Mouse (Mus musculus): ENCODE measurements around the gene Ccr3. TPM values are rescaled to one million over a fixed set of nuclear protein-coding genes. Genes with fewer than 3 reads are reported as not detected.

The Ccr3 gene
- polyA plus RNA-seq, 1 experiment from 2014 or later = not detected

- ATAC-seq = no peak
Observed at GRCm38 (mm10) chr9:123989671-123990070, 32.1 kb upstream of the Ccr3 start.

DNA sequence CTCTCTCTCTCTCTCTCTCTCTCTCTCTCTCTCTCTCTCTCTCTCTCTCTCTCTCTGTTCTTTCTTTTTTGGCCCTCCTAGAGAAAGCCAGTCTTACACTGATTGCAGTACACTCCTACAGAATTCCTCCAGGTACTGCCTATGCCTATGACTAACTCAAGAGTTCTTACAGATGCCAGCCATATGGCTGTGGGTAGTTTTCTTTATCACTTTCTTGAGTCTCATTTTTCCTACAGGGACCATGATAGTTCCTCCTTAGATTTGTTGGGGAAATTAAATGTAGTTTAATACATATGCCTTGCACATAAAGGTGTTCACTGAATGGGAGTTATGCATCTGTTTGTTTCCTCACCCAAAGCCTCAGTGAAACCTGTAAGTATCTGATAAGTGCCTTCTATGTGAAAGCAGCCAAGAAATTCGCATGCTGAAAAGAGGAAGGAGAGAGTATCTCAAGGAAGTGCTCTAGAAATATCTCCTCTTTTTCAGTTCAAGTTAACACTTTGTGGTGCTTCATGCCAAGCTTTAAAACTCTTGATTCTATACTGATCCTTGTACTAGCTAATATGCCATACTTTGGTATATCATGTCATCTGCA is 30.4 kb upstream of the Ccr3 start:
- Histone ChIP-seq H3K27me3 (replicated peaks; ENCODE audit: control insufficient read depth, insufficient read depth, low read length) (no peaks in the 10 kb centered on the region), H3K36me3 (ENCODE audit: control insufficient read depth, insufficient read depth, low read length) (no peaks in the 10 kb centered on the region), H3K4me3 (ENCODE audit: low read length) (no peak overlapping the region), H3K9me3 (ENCODE audit: control insufficient read depth, low read length) (no peaks in the 10 kb centered on the region), H3K4me2 (ENCODE audit: low read length) (no peak overlapping the region), H3K9ac (ENCODE audit: low read depth, low read length) (no peak overlapping the region), H3K27ac (ENCODE audit: low read depth, low read length) (no peak overlapping the region), H3K4me1 (ENCODE audit: control insufficient read depth, insufficient read depth, low read depth, low read length) (no peaks in the 10 kb centered on the region)
- no peak for ATAC-seq
- WGBS = 78% methylated on average over 1 of the region's 1 CpGs

More at GRCm38 (mm10) chr9:123989671-123990070, 32.1 kb upstream of the Ccr3 start:
- Histone ChIP-seq H3K4me3 (ENCODE audit: low read length) (no peak overlapping the region), H3K4me2 (ENCODE audit: low read length) (no peak overlapping the region), H3K4me1 (ENCODE audit: control insufficient read depth, insufficient read depth, low read depth, low read length) (no peaks in the 10 kb centered on the region), H3K36me3 (ENCODE audit: control insufficient read depth, insufficient read depth, low read length) (no peaks in the 10 kb centered on the region), H3K27me3 (replicated peaks; ENCODE audit: control insufficient read depth, insufficient read depth, low read length) (no peaks in the 10 kb centered on the region), H3K9ac (ENCODE audit: low read depth, low read length) (no peak overlapping the region), H3K27ac (ENCODE audit: low read depth, low read length) (no peak overlapping the region), H3K9me3 (ENCODE audit: control insufficient read depth, low read length) (no peaks in the 10 kb centered on the region)
- WGBS = 75% methylated on average over 3 of the region's 3 CpGs

GRCm38 (mm10) chr9:123997719-123998118 is 24.1 kb upstream of the Ccr3 start:
- Histone ChIP-seq H3K4me1 (ENCODE audit: control insufficient read depth, insufficient read depth, low read depth, low read length) (no peaks in the 10 kb centered on the region), H3K9ac (ENCODE audit: low read depth, low read length) (no peak overlapping the region), H3K27ac (ENCODE audit: low read depth, low read length) (no peak overlapping the region), H3K4me3 (ENCODE audit: low read length) (no peak overlapping the region), H3K9me3 (ENCODE audit: control insufficient read depth, low read length) (no peaks in the 10 kb centered on the region), H3K36me3 (ENCODE audit: control insufficient read depth, insufficient read depth, low read length) (no peaks in the 10 kb centered on the region), H3K27me3 (replicated peaks; ENCODE audit: control insufficient read depth, insufficient read depth, low read length) (no peaks in the 10 kb centered on the region), H3K4me2 (ENCODE audit: low read length) (no peak overlapping the region)
- no peak for ATAC-seq
- WGBS = 84% methylated on average over 3 of the region's 3 CpGs

GRCm38 (mm10) chr9:123999784-124000183 is 22.0 kb upstream of the Ccr3 start:
- no peak overlapping the region for H3K4me2 ChIP-seq (ENCODE audit: low read length)
- H3K36me3 ChIP-seq (ENCODE audit: control insufficient read depth, insufficient read depth, low read length) = no peaks in the 10 kb centered on the region
- WGBS = 93% methylated on average over 2 of the region's 2 CpGs
- no peak overlapping the region for H3K9ac ChIP-seq (ENCODE audit: low read depth, low read length)
- no peaks in the 10 kb centered on the region for H3K9me3 ChIP-seq (ENCODE audit: control insufficient read depth, low read length)
- no peak overlapping the region for H3K4me3 ChIP-seq (ENCODE audit: low read length)
- H3K27ac ChIP-seq (ENCODE audit: low read depth, low read length) = no peak overlapping the region
- H3K4me1 ChIP-seq (ENCODE audit: control insufficient read depth, insufficient read depth, low read depth, low read length) = no peaks in the 10 kb centered on the region
- ATAC-seq = no peak
- H3K27me3 ChIP-seq (replicated peaks; ENCODE audit: control insufficient read depth, insufficient read depth, low read length) = no peaks in the 10 kb centered on the region

GRCm38 (mm10) chr9:124012691-124013090 is 9.1 kb upstream of the Ccr3 start:
- no peaks in the 10 kb centered on the region for H3K36me3 ChIP-seq (ENCODE audit: control insufficient read depth, insufficient read depth, low read length)
- no peak for ATAC-seq
- no peaks in the 10 kb centered on the region for H3K27me3 ChIP-seq (replicated peaks; ENCODE audit: control insufficient read depth, insufficient read depth, low read length)
- H3K9me3 ChIP-seq (ENCODE audit: control insufficient read depth, low read length) = no peaks in the 10 kb centered on the region
- 81% methylated on average over 2 of the region's 2 CpGs for WGBS
- H3K4me3 ChIP-seq (ENCODE audit: low read length) = no peak overlapping the region
- H3K4me1 ChIP-seq (ENCODE audit: control insufficient read depth, insufficient read depth, low read depth, low read length) = no peaks in the 10 kb centered on the region
- H3K27ac ChIP-seq (ENCODE audit: low read depth, low read length) = no peak overlapping the region
- no peak overlapping the region for H3K4me2 ChIP-seq (ENCODE audit: low read length)
- no peak overlapping the region for H3K9ac ChIP-seq (ENCODE audit: low read depth, low read length)

DNA sequence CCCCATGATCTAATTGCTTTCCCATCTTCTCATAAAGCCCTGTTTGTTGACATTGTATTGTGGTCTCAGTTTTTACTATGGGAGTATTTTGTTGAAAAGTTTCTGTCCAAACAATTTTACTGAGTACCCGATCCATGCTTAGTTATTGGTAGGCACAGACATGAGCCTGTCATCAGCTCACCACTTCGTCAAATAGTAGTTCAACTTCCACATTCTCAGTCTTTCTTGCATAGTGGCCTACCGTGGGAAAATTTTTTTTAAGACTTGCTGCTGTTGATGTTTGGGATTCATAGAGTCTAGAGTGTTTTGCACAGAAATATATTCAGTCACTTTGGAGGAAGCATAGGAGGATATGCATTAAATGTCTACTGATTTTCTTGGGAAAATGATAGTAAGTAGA is 8.5 kb upstream of the Ccr3 start:
- Histone ChIP-seq H3K9me3 (ENCODE audit: control insufficient read depth, low read length) (no peaks in the 10 kb centered on the region), H3K4me1 (ENCODE audit: control insufficient read depth, insufficient read depth, low read depth, low read length) (no peaks in the 10 kb centered on the region), H3K4me3 (ENCODE audit: low read length) (no peak overlapping the region), H3K4me2 (ENCODE audit: low read length) (no peak overlapping the region), H3K27ac (ENCODE audit: low read depth, low read length) (no peak overlapping the region), H3K9ac (ENCODE audit: low read depth, low read length) (no peak overlapping the region), H3K27me3 (replicated peaks; ENCODE audit: control insufficient read depth, insufficient read depth, low read length) (no peaks in the 10 kb centered on the region), H3K36me3 (ENCODE audit: control insufficient read depth, insufficient read depth, low read length) (no peaks in the 10 kb centered on the region)
- 87% methylated on average over 3 of the region's 3 CpGs for WGBS
- no peak for ATAC-seq

GRCm38 (mm10) chr9:124014985-124015652 is 6.7 kb upstream of the Ccr3 start:
- no peaks in the 10 kb centered on the region for H3K9me3 ChIP-seq (ENCODE audit: control insufficient read depth, low read length)
- no peaks in the 10 kb centered on the region for H3K4me1 ChIP-seq (ENCODE audit: control insufficient read depth, insufficient read depth, low read depth, low read length)
- no peak overlapping the region for H3K27ac ChIP-seq (ENCODE audit: low read depth, low read length)
- no peak overlapping the region for H3K9ac ChIP-seq (ENCODE audit: low read depth, low read length)
- no peak overlapping the region for H3K4me2 ChIP-seq (ENCODE audit: low read length)
- no peak for ATAC-seq
- no peak overlapping the region for H3K4me3 ChIP-seq (ENCODE audit: low read length)
- WGBS = 81% methylated on average over 2 of the region's 2 CpGs
- H3K36me3 ChIP-seq (ENCODE audit: control insufficient read depth, insufficient read depth, low read length) = no peaks in the 10 kb centered on the region
- H3K27me3 ChIP-seq (replicated peaks; ENCODE audit: control insufficient read depth, insufficient read depth, low read length) = no peaks in the 10 kb centered on the region

DNA sequence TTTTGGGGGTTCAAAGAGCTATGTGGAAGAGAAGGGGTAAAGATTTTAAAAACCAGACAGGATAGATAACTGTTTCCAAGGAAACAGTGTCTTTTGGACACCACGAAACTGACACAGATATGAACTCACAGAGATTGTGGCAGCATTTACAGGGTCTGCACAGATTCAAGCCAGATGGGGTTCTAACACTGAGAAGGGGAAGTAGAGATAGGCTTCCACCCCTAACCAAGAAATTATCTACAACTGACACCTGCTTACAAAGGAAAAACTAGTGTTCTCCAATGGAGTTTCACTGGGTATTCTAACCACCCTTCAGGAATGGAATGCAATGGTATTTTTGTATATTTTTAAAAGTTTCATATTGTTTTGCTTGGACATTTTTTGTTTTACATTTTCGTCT is 5.7 kb upstream of the Ccr3 start:
- ATAC-seq = no peak
- Histone ChIP-seq H3K4me1 (ENCODE audit: control insufficient read depth, insufficient read depth, low read depth, low read length) (no peaks in the 10 kb centered on the region), H3K4me2 (ENCODE audit: low read length) (no peak overlapping the region), H3K4me3 (ENCODE audit: low read length) (no peak overlapping the region), H3K27me3 (replicated peaks; ENCODE audit: control insufficient read depth, insufficient read depth, low read length) (no peaks in the 10 kb centered on the region), H3K9me3 (ENCODE audit: control insufficient read depth, low read length) (no peaks in the 10 kb centered on the region), H3K36me3 (ENCODE audit: control insufficient read depth, insufficient read depth, low read length) (no peaks in the 10 kb centered on the region), H3K9ac (ENCODE audit: low read depth, low read length) (no peak overlapping the region), H3K27ac (ENCODE audit: low read depth, low read length) (no peak overlapping the region)
- WGBS = 75% methylated on average over 2 of the region's 2 CpGs

GRCm38 (mm10) chr9:124019887-124020286 is 1.9 kb upstream of the Ccr3 start:
- Histone ChIP-seq H3K4me1 (ENCODE audit: control insufficient read depth, insufficient read depth, low read depth, low read length) (no peaks in the 10 kb centered on the region), H3K27ac (ENCODE audit: low read depth, low read length) (no peak overlapping the region), H3K9me3 (ENCODE audit: control insufficient read depth, low read length) (no peaks in the 10 kb centered on the region), H3K4me2 (ENCODE audit: low read length) (no peak overlapping the region), H3K36me3 (ENCODE audit: control insufficient read depth, insufficient read depth, low read length) (no peaks in the 10 kb centered on the region), H3K4me3 (ENCODE audit: low read length) (no peak overlapping the region), H3K27me3 (replicated peaks; ENCODE audit: control insufficient read depth, insufficient read depth, low read length) (no peaks in the 10 kb centered on the region), H3K9ac (ENCODE audit: low read depth, low read length) (no peak overlapping the region)
- WGBS = 92% methylated on average over 3 of the region's 3 CpGs
- ATAC-seq = no peak
